Mouse (Mus musculus) ES-E14 (cell line): ENCODE measurements at regions not wholly inside any gene's neighbourhood (a gene's known extent, or its start where the extent isn't known, plus 50 kb on each side); places are given as distances from the start of the nearest gene placed in this dataset.

Experiments
- DNase-seq: peaks from one replicate; pipeline ENCODE4 v3.0.0-alpha.2; 2013; ENCODE audit warnings: low read depth, low spot score
- H3K27ac ChIP-seq: 2 replicates; pipeline ENCODE4 v1.5.1; 2012; ENCODE audit warnings: low read depth, mild to moderate bottlenecking, low read length, moderate library complexity, mixed read lengths; ENCODE audit not compliant: poor library complexity, insufficient read depth, severe bottlenecking
- H3K36me3 ChIP-seq: 2 replicates; pipeline ENCODE4 v1.6.1; 2012; ENCODE audit warnings: mild to moderate bottlenecking, low read length, moderate library complexity, mixed read lengths; ENCODE audit not compliant: control insufficient read depth, poor library complexity, insufficient read depth, severe bottlenecking
- H3K4me1 ChIP-seq, 2 experiments: fragments of 150-350 bp in 1 of 2; sonication (generic) in 1 of 2; 2 replicates each; pipeline ENCODE4 v1.6.1; 2012; ENCODE audit warnings: low read length in 2 of 2, mild to moderate bottlenecking in 1 of 2, mixed read lengths in 1 of 2; ENCODE audit not compliant: control insufficient read depth in 2 of 2, insufficient read depth in 2 of 2, poor library complexity in 1 of 2
- H3K4me3 ChIP-seq, 2 experiments: fragments of 150-350 bp in 1 of 2; sonication (generic) in 1 of 2; 2 replicates each; pipeline ENCODE4 v1.5.1; 2012; ENCODE audit warnings: low read length in 2 of 2, low read depth in 1 of 2, mild to moderate bottlenecking in 1 of 2, mixed read lengths in 1 of 2; ENCODE audit not compliant: insufficient read depth in 1 of 2, poor library complexity in 1 of 2, severe bottlenecking in 1 of 2
- H3K9ac ChIP-seq: 2 replicates; pipeline ENCODE4 v1.6.1; 2012; ENCODE audit warnings: low read depth, mild to moderate bottlenecking, low read length, mixed read lengths; ENCODE audit not compliant: poor library complexity, insufficient read depth, severe bottlenecking
- H3K9me3 ChIP-seq: fragments of 150-350 bp; sonication (generic); 2 replicates; pipeline ENCODE4 v1.6.1; 2012; ENCODE audit warnings: low read depth, mild to moderate bottlenecking, low read length; ENCODE audit not compliant: control insufficient read depth, insufficient read depth
- CHD2 ChIP-seq: IDR thresholded peaks from 2 replicates; pipeline ENCODE4 v1.6.1; 2014; ENCODE audit warnings: mild to moderate bottlenecking, low read depth, low read length, inconsistent platforms
- HCFC1 ChIP-seq: IDR thresholded peaks from 2 replicates; pipeline ENCODE4 v1.6.1; 2012; ENCODE audit warnings: low read length, inconsistent platforms, borderline replicate concordance; ENCODE audit not compliant: insufficient read depth
- MAFK ChIP-seq: IDR thresholded peaks from 2 replicates; pipeline ENCODE4 v1.6.1; 2014; ENCODE audit warnings: mild to moderate bottlenecking, low read depth, low read length, inconsistent platforms; ENCODE audit not compliant: insufficient read depth
- ZC3H11A ChIP-seq: IDR thresholded peaks from 2 replicates; pipeline ENCODE4 v1.6.1; 2012; ENCODE audit warnings: low read depth, mild to moderate bottlenecking, inconsistent platforms, low read length, borderline replicate concordance
- ZNF384 ChIP-seq: IDR thresholded peaks from 2 replicates; pipeline ENCODE4 v1.6.1; 2012; ENCODE audit warnings: low read depth, low read length, inconsistent platforms
- in situ Hi-C, 2 experiments: fragments of 600-800 bp; cut with MboI; formaldehyde crosslinking; loops; one replicate each; pipeline ENCODE4 v1.15.1; 2025; ENCODE audit warnings: low sequenced_read_pairs in 2 of 2, inconsistent platforms in 1 of 2; ENCODE audit not compliant: unreplicated experiment in 2 of 2

GRCm38 (mm10) chr15:28864101-28864500 is 660.5 kb downstream of the Dnah5 start:
- TF ChIP-seq ZC3H11A, result no peak
- TF ChIP-seq CHD2, result no peak
- TF ChIP-seq HCFC1, result no peak
- no peak for TF ChIP-seq MAFK
- no peak for TF ChIP-seq ZNF384
- H3K4me1 ChIP-seq, result no peaks in the 10 kb centered on the region
- no peaks in the 10 kb centered on the region for H3K36me3 ChIP-seq

GRCm38 (mm10) chr15:28864913-28865312 is 661.4 kb downstream of the Dnah5 start:
- H3K9ac ChIP-seq, result no peak overlapping the region
- DNase-seq, result no peak

More at GRCm38 (mm10) chr15:28864101-28864500, 660.5 kb downstream of the Dnah5 start:
- H3K9me3 ChIP-seq, result no peaks in the 10 kb centered on the region
- H3K27ac ChIP-seq, result no peak overlapping the region
- no peak for DNase-seq
- in situ Hi-C loops, result no loop called here
- H3K4me3 ChIP-seq, result no peak overlapping the region
- H3K9ac ChIP-seq, result no peak overlapping the region

GRCm38 (mm10) chr15:28873001-28873400 is 669.4 kb downstream of the Dnah5 start:
- Histone ChIP-seq H3K9me3 (no peaks in the 10 kb centered on the region), H3K4me1 (no peaks in the 10 kb centered on the region), H3K4me3 (no peak overlapping the region), H3K9ac (no peak overlapping the region), H3K27ac (no peak overlapping the region), H3K36me3 (no peaks in the 10 kb centered on the region)
- no peak for DNase-seq
- TF ChIP-seq MAFK, result no peak
- TF ChIP-seq ZNF384, result no peak
- TF ChIP-seq CHD2, result no peak
- TF ChIP-seq HCFC1, result no peak
- no peak for TF ChIP-seq ZC3H11A
- in situ Hi-C loops, result no loop called here

More at GRCm38 (mm10) chr15:28864913-28865312, 661.4 kb downstream of the Dnah5 start:
- no peaks in the 10 kb centered on the region for H3K36me3 ChIP-seq
- no peaks in the 10 kb centered on the region for H3K4me1 ChIP-seq
- in situ Hi-C loops, result no loop called here
- H3K27ac ChIP-seq, result no peak overlapping the region
- TF ChIP-seq HCFC1 (no peak), ZC3H11A (no peak), ZNF384 (no peak), CHD2 (no peak), MAFK (no peak)
- H3K9me3 ChIP-seq, result no peaks in the 10 kb centered on the region
- H3K4me3 ChIP-seq, result no peak overlapping the region

GRCm38 (mm10) chr15:28896248-28896808 is 692.8 kb downstream of the Dnah5 start:
- no peak overlapping the region for H3K27ac ChIP-seq
- no peak overlapping the region for H3K4me3 ChIP-seq
- no peaks in the 10 kb centered on the region for H3K36me3 ChIP-seq
- no peak overlapping the region for H3K9ac ChIP-seq
- TF ChIP-seq MAFK (no peak), CHD2 (no peak), HCFC1 (no peak)
- DNase-seq, result no peak
- H3K9me3 ChIP-seq, result no peaks in the 10 kb centered on the region
- no peaks in the 10 kb centered on the region for H3K4me1 ChIP-seq
- in situ Hi-C loops, result no loop called here

GRCm38 (mm10) chr15:28922437-28922836 is 718.9 kb downstream of the Dnah5 start:
- DNase-seq, result no peak
- no peaks in the 10 kb centered on the region for H3K9me3 ChIP-seq
- H3K36me3 ChIP-seq, result no peaks in the 10 kb centered on the region
- H3K4me1 ChIP-seq, result no peaks in the 10 kb centered on the region
- TF ChIP-seq MAFK, result no peak
- no peak for TF ChIP-seq ZNF384
- TF ChIP-seq ZC3H11A, result no peak
- TF ChIP-seq CHD2, result no peak
- no peak for TF ChIP-seq HCFC1
- no peak overlapping the region for H3K27ac ChIP-seq
- no peak overlapping the region for H3K9ac ChIP-seq
- in situ Hi-C loops, result no loop called here
- H3K4me3 ChIP-seq, result no peak overlapping the region
